Mouse (Mus musculus) liver, embryonic 15.5 days (tissue): ENCODE measurements at regions not wholly inside any gene's neighbourhood (a gene's known extent, or its start where the extent isn't known, plus 50 kb on each side); places are given as distances from the start of the nearest gene placed in this dataset.

Experiments
- ATAC-seq: fragments of 200-750 bp; cut with Nextera tagmentation; 2 replicates; pipeline ENCODE4 v1.8.0; 2017; ENCODE audit warnings: moderate number of reproducible peaks, mild to moderate bottlenecking, moderate library complexity; ENCODE audit not compliant: insufficient read depth
- H3K27ac ChIP-seq: fragments of 300-500 bp; sonication (generic); replicated peaks from 2 replicates; pipeline ENCODE4 v1.5.1; 2015; ENCODE audit warnings: mild to moderate bottlenecking, inconsistent platforms
- H3K27me3 ChIP-seq: fragments of 300-500 bp; sonication (generic); 2 replicates; pipeline ENCODE4 v1.6.1; 2015; ENCODE audit warnings: mild to moderate bottlenecking, inconsistent platforms
- H3K36me3 ChIP-seq: fragments of 300-500 bp; sonication (generic); replicated peaks from 2 replicates; pipeline ENCODE4 v1.6.1; 2015; ENCODE audit warnings: moderate library complexity, mild to moderate bottlenecking, inconsistent platforms
- H3K4me1 ChIP-seq: fragments of 300-500 bp; sonication (generic); replicated peaks from 2 replicates; pipeline ENCODE4 v1.6.1; 2015; ENCODE audit warnings: inconsistent platforms
- H3K4me2 ChIP-seq: fragments of 300-500 bp; sonication (generic); 2 replicates; pipeline ENCODE4 v1.6.1; 2015; ENCODE audit warnings: moderate library complexity, mild to moderate bottlenecking, inconsistent platforms
- H3K4me3 ChIP-seq: fragments of 300-500 bp; sonication (generic); replicated peaks from 2 replicates; pipeline ENCODE4 v1.5.1; 2015; ENCODE audit warnings: mild to moderate bottlenecking, inconsistent platforms
- H3K9ac ChIP-seq: fragments of 300-500 bp; sonication (generic); 2 replicates; pipeline ENCODE4 v1.6.1; 2015; ENCODE audit warnings: moderate library complexity, mild to moderate bottlenecking, inconsistent platforms
- H3K9me3 ChIP-seq: fragments of 300-500 bp; sonication (generic); replicated peaks from 2 replicates; pipeline ENCODE4 v1.6.1; 2016; ENCODE audit warnings: inconsistent platforms
- WGBS: fragments of 180-500 bp; shearing (Covaris S2); methylation state at CpG from one replicate; pipeline ENCODE4 v1.1.7; 2015; ENCODE audit warnings: mixed read lengths; ENCODE audit not compliant: insufficient replicate concordance; 5-methylcytosine and 5-hydroxymethylcytosine counted together

DNA sequence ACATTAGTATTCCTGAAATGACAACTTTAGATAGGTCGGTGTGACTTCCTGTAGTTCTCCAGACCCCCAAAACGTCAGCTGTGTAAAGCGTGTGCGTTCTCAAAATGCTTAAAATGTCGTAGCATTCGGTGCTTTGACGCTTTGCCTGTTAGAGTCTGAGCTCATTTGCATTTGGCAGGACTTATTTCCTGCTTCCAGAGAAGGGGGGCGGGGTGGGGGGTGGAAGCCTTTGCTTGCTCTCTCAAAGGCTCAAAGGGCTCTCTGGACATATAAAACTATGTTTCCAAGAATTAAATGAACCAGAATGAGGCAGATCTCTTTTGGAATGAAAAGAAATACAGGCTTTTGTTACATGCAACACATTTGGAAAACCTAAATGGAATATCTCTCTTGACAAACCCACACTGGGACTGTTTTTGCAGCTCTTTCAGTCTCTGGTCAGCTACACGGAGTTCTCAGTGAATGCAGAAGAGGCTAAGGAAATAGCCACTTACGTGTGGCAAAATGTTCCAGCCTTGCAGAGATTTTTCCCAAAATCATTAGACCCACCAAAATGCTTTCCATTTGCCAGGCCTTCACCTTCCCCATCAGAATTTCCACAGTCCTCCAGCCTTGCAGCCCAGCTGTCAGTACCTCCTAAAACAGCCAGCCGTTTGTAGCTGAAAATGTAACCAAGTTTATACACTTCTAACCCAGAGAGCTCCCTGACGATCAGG, 163.4 kb downstream of the Spry2 start:
- WGBS, result 11% methylated on average over 12 of the region's 12 CpGs
- peak overlapping the region; percentile 76 for H3K27ac ChIP-seq
- no peaks in the 10 kb centered on the region for H3K9me3 ChIP-seq
- peak overlapping the region; percentile 37 for H3K4me3 ChIP-seq
- peaks cover 7% of the 10 kb centered on the region for H3K4me1 ChIP-seq
- H3K9ac ChIP-seq, result no peak overlapping the region
- H3K36me3 ChIP-seq, result no peaks in the 10 kb centered on the region
- ATAC-seq, result peak; percentile 37; the same call in 1 of the 2 replicates
- H3K27me3 ChIP-seq, result no peaks in the 10 kb centered on the region
- H3K4me2 ChIP-seq, result peak overlapping the region; percentile 56

DNA sequence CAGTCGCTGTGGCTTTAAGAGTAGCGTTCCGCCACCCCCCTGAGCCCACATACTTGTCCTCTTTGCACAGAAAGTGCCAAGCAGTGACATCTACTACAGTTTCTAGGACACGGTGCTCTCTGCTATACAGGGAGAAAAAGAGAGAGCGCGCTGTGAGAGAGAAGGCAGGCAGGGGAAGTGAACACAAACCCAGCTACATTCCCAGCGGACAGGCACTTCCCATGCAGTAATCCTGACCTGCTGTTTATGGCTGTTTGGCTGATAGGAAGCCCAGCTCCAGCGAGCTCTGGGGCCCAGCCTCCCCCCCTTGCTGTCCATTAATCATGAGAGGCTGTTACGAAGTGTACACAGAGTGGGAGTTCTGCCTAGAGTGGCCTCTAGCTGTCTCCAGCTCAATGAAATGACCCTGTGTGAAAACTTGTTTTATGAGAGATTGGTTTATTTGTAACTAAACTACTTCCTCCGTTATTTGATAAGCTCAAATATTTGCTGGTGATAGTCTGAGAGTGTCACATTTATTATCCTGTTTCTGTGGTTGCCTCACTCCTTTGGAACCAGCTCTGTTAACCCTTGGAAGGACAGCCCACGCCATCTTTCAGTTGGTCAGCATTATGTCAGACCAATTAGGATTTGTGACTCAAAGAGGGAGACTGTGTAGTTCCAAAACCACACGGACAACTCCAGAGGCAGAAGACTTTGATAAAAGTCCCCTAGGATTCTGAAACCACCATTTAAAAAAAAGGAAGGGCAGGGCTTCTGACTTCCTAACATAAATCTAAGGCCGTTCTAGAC, 164.2 kb downstream of the Spry2 start:
- H3K4me3 ChIP-seq, result peak overlapping the region; percentile 37
- no peaks in the 10 kb centered on the region for H3K36me3 ChIP-seq
- H3K9me3 ChIP-seq, result no peaks in the 10 kb centered on the region
- under 1% methylated on average over 13 of the region's 13 CpGs for WGBS
- H3K4me1 ChIP-seq, result peaks cover 7% of the 10 kb centered on the region
- H3K9ac ChIP-seq, result no peak overlapping the region
- H3K4me2 ChIP-seq, result peak overlapping the region; percentile 56
- peak overlapping the region; percentile 76 for H3K27ac ChIP-seq
- peak; percentile 87 for ATAC-seq
- no peaks in the 10 kb centered on the region for H3K27me3 ChIP-seq

DNA sequence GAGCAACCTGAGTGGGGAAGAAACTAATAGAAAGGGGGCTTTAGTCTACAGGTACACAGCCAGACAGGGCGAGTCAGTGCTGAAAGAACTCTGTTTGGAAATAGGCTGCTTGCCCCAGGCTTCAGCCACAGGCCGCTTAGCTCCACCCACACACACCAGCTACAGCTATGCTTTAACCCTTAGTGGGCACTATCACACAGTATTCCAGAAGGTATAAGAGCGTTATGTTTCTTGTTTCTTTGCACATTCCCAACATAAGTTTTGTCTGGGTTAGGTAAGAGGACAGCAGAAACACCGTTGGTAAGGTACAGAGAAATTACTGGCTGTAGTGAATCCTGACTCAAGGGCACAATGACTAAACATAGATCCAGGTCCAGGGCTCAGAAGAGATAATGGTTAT, 165.8 kb downstream of the Spry2 start:
- no peak overlapping the region for H3K27ac ChIP-seq
- H3K9ac ChIP-seq, result no peak overlapping the region
- H3K36me3 ChIP-seq, result no peaks in the 10 kb centered on the region
- H3K4me3 ChIP-seq, result no peak overlapping the region
- 0 out of 2 replicates have a peak overlapping the region, but pooled peaks have one; percentile 10 for H3K4me2 ChIP-seq
- no peaks in the 10 kb centered on the region for H3K9me3 ChIP-seq
- no peaks in the 10 kb centered on the region for H3K27me3 ChIP-seq
- peaks cover 7% of the 10 kb centered on the region for H3K4me1 ChIP-seq
- peak; percentile 48; the same call in 1 of the 2 replicates for ATAC-seq
- WGBS, result 8% methylated on average over 4 of the region's 4 CpGs

DNA sequence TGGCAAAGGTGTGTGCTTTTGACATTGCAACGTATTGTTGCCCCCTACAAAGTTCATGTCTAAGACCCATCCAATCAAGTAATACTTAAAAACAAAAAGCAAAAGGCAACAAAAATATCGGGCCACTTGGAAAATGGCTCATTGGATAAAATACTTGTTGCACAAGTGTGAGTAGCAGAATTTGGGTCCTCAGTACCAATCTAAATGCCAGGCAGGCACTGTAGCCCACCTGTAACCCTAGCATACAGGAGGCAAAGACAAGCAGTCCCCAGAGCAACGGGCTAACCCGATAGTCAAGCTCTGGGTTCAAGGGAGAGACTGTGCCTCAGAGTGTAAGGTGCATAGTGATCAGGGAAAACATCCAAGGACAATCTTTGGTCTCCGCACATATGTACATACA, 167.8 kb downstream of the Spry2 start:
- Histone ChIP-seq H3K4me3 (no peak overlapping the region), H3K4me2 (no peak overlapping the region), H3K9me3 (no peaks in the 10 kb centered on the region), H3K36me3 (no peaks in the 10 kb centered on the region), H3K27ac (no peak overlapping the region), H3K9ac (no peak overlapping the region), H3K27me3 (no peaks in the 10 kb centered on the region), H3K4me1 (peaks cover 7% of the 10 kb centered on the region)
- WGBS, result 71% methylated on average over 5 of the region's 5 CpGs
- ATAC-seq, result no peak

DNA sequence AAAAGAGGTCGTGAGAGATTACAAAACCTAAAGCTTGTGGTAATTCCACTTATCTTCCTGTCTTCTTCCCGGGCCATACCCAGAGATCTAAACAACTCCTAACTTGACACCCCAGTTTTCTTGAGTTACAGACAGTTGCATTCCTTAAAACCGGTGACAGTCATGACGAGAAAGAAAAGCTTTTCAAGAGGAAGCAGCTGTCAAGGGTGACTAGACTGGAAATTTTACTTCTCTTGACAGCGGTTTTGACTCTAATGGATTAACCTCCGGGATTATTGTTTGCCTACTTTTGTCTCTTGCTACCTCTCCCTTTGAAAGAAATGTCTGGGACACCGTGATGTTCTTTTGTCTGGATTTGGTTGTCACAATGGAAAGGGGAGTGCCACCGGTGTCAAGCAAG, 170.9 kb downstream of the Spry2 start:
- WGBS, result 15% methylated on average over 8 of the region's 8 CpGs
- Histone ChIP-seq H3K4me2 (no peak overlapping the region), H3K4me3 (no peak overlapping the region), H3K4me1 (peaks cover under 1% of the 10 kb centered on the region; the same call in 1 of the 2 replicates), H3K9me3 (no peaks in the 10 kb centered on the region), H3K36me3 (no peaks in the 10 kb centered on the region), H3K9ac (no peak overlapping the region), H3K27ac (no peak overlapping the region), H3K27me3 (no peaks in the 10 kb centered on the region)
- no peak for ATAC-seq

DNA sequence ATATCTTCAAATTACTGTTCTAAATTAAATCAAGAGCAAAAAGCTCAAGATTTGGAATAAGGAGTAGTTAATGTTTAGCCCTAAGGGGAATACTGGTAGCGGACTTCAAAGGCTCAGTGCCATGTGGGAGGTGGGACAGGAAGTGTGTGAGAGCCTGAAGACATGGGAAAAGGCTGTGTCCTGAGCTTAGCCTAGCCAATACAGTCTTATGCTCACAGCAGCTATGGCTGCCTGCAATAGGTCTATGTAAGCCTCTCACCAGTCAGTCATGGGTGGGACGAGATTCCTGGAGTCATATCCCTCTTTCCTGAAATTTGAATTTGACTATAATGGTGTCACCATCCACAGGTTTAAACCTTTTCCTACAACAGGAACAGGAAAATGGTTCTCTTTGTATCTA, 173.7 kb downstream of the Spry2 start:
- Histone ChIP-seq H3K4me1 (no peaks in the 10 kb centered on the region), H3K4me2 (no peak overlapping the region), H3K36me3 (no peaks in the 10 kb centered on the region), H3K9me3 (no peaks in the 10 kb centered on the region), H3K27ac (no peak overlapping the region), H3K4me3 (no peak overlapping the region), H3K9ac (no peak overlapping the region), H3K27me3 (no peaks in the 10 kb centered on the region)
- WGBS, result 56% methylated on average over 2 of the region's 2 CpGs
- ATAC-seq, result no peak

DNA sequence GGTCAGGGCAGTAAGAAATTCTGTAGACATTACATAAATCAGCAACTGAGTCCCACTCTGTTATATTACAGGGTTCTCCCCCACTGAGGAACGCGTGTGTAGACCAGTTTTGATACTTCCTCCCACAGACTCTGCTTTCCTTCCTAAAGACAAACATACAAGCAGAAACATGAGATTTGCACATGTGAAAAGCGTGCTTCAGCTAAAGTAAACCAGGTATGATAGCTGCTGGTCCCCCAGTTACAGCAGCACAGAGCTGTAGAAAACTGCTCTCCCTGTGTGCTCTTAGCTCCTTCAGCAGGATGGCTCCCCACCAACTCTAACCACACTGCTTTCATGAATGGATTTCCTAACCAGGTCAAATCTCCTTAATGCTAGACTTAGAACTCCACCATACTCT, 175.0 kb downstream of the Spry2 start:
- Histone ChIP-seq H3K4me1 (no peaks in the 10 kb centered on the region), H3K27ac (no peak overlapping the region), H3K4me2 (no peak overlapping the region), H3K4me3 (no peak overlapping the region), H3K9ac (no peak overlapping the region), H3K9me3 (no peaks in the 10 kb centered on the region), H3K27me3 (no peaks in the 10 kb centered on the region), H3K36me3 (no peaks in the 10 kb centered on the region)
- WGBS, result 58% methylated on average over 3 of the region's 3 CpGs
- ATAC-seq, result no peak

DNA sequence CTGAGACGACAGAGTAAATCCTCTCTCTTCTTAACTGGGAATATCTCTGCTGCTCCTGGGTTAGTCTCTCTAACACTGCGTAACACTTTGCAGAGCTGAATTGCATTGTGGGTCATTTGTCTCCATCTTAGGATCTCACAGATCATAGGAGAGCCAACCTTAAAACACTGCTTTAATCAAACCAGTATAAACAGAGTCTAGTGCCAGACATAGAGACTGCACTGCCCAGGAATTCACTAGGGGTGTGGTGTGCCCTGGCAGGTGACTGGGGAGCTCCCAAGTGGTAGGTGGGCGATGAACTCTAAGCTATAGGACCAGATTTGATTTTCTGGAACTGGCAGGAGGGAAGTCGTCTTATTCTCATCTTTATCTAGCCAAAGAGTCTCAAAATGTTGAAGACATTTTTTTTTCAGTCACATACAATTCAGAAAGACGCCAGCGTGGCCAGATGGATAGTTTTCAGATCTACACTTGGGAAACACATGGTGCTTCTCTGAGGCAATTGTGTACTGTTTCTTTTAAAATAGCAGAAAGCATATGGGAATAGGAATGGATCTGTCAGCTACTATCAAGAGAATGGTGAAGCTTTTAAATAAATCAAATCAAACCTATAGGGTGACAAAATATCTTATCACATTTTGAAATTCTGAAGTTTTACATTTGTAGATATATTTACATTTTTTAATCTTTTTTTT, 175.7 kb downstream of the Spry2 start:
- no peak overlapping the region for H3K9ac ChIP-seq
- no peaks in the 10 kb centered on the region for H3K9me3 ChIP-seq
- H3K4me2 ChIP-seq, result no peak overlapping the region
- 65% methylated on average over 6 of the region's 6 CpGs for WGBS
- no peaks in the 10 kb centered on the region for H3K36me3 ChIP-seq
- no peaks in the 10 kb centered on the region for H3K27me3 ChIP-seq
- no peaks in the 10 kb centered on the region for H3K4me1 ChIP-seq
- no peak overlapping the region for H3K4me3 ChIP-seq
- ATAC-seq, result no peak
- no peak overlapping the region for H3K27ac ChIP-seq

DNA sequence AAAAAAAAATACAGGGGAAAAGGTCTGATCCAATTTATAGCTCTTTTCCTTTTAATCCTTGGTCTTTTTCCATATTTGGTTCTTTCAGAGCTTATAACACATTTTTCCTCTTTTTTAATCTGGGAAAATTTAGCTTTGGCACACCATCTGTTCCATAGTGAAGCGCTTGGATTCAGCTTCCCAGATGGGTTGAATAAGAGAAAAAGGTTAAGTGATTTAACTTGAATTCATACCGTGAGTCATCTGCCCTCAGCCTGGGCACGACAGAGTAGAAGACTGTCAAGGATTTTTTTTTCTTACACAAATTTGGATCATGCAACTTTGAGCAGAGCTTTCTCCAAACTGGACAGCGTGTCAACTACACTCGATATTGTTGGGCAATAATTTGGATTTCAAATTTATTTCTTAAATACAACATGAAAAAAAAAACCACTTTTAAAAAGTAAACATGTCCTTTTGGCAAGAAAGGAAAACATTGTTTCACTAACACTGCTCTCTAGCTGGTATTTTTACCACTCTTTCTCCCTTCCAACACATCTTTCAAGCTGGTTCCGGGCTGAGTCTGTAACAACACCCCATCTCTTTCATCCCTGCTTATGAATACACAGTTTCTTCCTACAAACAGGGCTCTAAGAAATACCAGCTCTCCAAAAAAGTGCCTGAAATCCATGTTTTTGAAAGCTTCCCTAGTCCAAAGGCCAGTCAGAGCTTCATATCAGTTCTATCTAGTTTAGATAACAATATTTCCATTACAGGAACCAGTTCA, 177.8 kb downstream of the Spry2 start:
- no peaks in the 10 kb centered on the region for H3K36me3 ChIP-seq
- H3K9ac ChIP-seq, result no peak overlapping the region
- no peak overlapping the region for H3K4me3 ChIP-seq
- no peaks in the 10 kb centered on the region for H3K27me3 ChIP-seq
- ATAC-seq, result no peak
- H3K27ac ChIP-seq, result no peak overlapping the region
- no peaks in the 10 kb centered on the region for H3K9me3 ChIP-seq
- H3K4me2 ChIP-seq, result no peak overlapping the region
- no peaks in the 10 kb centered on the region for H3K4me1 ChIP-seq
- WGBS, result 62% methylated on average over 6 of the region's 6 CpGs

DNA sequence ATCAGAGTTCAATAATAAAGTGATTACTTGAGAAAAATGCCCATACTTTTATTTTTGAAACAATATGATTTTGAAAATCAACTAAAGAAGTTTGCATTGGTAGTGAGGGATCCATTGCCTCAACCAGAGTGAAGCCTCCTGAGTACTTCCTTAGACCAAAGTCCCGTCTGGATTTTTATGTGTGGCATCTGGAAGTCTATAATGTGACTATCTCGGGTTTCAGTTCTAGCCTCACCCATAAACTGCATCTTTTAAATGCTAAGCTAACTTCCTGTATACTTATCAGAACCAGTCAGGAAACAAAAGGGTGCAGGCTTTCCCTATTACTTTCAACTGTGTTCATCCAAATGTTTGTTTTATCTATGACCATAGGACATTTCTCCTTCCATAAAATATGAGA, 178.8 kb downstream of the Spry2 start:
- 17% methylated on average over 2 of the region's 2 CpGs for WGBS
- no peak overlapping the region for H3K4me3 ChIP-seq
- H3K36me3 ChIP-seq, result no peaks in the 10 kb centered on the region
- no peak overlapping the region for H3K27ac ChIP-seq
- H3K4me1 ChIP-seq, result no peaks in the 10 kb centered on the region
- H3K9ac ChIP-seq, result no peak overlapping the region
- no peak overlapping the region for H3K4me2 ChIP-seq
- no peaks in the 10 kb centered on the region for H3K9me3 ChIP-seq
- H3K27me3 ChIP-seq, result no peaks in the 10 kb centered on the region
- ATAC-seq, result no peak

DNA sequence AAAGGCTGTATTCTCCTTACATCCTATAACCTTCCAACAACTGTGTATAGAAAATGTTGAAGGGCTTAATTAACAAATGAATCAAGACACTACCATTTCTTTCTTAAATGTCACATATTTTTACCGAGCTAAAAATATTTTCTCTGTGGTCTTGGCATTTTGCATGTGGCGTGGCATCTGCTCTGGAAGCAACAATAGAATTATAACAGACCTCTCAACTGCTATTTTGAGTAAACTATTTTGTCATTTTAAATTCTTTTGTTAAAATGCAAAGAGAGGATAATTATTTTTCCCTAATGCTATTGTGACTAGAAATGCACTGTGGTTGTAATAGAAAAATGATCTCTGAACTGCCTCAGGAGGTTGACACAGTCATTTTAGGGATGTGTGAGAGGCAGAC, 187.9 kb downstream of the Spry2 start:
- H3K36me3 ChIP-seq, result no peaks in the 10 kb centered on the region
- H3K4me1 ChIP-seq, result no peaks in the 10 kb centered on the region
- WGBS, result 52% methylated on average over 2 of the region's 2 CpGs
- no peak overlapping the region for H3K4me3 ChIP-seq
- H3K27me3 ChIP-seq, result no peaks in the 10 kb centered on the region
- H3K9me3 ChIP-seq, result no peaks in the 10 kb centered on the region
- no peak overlapping the region for H3K9ac ChIP-seq
- H3K4me2 ChIP-seq, result no peak overlapping the region
- no peak for ATAC-seq
- no peak overlapping the region for H3K27ac ChIP-seq
